Mouse (Mus musculus) heart, embryonic 11.5 days (tissue): ENCODE measurements around the gene Pde4b. TPM values are rescaled to one million over a fixed set of nuclear protein-coding genes. Genes with fewer than 3 reads are reported as not detected.

Source experiments
- ATAC-seq: fragments of 200-750 bp; cut with Nextera tagmentation; replicated peaks from 2 replicates; pipeline ENCODE4 v1.8.0; 2017; ENCODE audit warnings: moderate library complexity; ENCODE audit not compliant: insufficient number of reproducible peaks, low FRiP score, low TSS enrichment
- H3K27ac ChIP-seq: fragments of 300-500 bp; sonication (generic); 2 replicates; pipeline ENCODE4 v1.5.1; 2014; ENCODE audit warnings: mild to moderate bottlenecking, low read depth, low read length
- H3K27me3 ChIP-seq: fragments of 300-500 bp; sonication (generic); 2 replicates; pipeline ENCODE4 v1.6.1; 2014; ENCODE audit warnings: mild to moderate bottlenecking, low read length, mixed read lengths; ENCODE audit not compliant: control insufficient read depth, insufficient read depth
- H3K36me3 ChIP-seq: fragments of 300-500 bp; sonication (generic); 2 replicates; pipeline ENCODE4 v1.6.1; 2014; ENCODE audit warnings: mild to moderate bottlenecking, low read length, moderate library complexity, mixed read lengths; ENCODE audit not compliant: control insufficient read depth, insufficient read depth
- H3K4me1 ChIP-seq: fragments of 300-500 bp; sonication (generic); 2 replicates; pipeline ENCODE4 v1.6.1; 2014; ENCODE audit warnings: low read length; ENCODE audit not compliant: control insufficient read depth, insufficient read depth
- H3K4me2 ChIP-seq: fragments of 300-500 bp; sonication (generic); 2 replicates; pipeline ENCODE4 v1.6.1; 2014; ENCODE audit warnings: mild to moderate bottlenecking, moderate library complexity
- H3K4me3 ChIP-seq: fragments of 300-500 bp; sonication (generic); 2 replicates; pipeline ENCODE4 v1.5.1; 2014; ENCODE audit warnings: low read depth, low read length
- H3K9ac ChIP-seq: fragments of 300-500 bp; sonication (generic); 2 replicates; pipeline ENCODE4 v1.6.1; 2014; ENCODE audit warnings: mild to moderate bottlenecking, low read depth, low read length, moderate library complexity
- H3K9me3 ChIP-seq: fragments of 300-500 bp; sonication (generic); replicated peaks from 2 replicates; pipeline ENCODE4 v1.6.1; 2016; ENCODE audit warnings: low read length; ENCODE audit not compliant: control insufficient read depth
- WGBS: fragments of 180-500 bp; shearing (Covaris S2); extraction: QIAGEN DNeasy Blood & Tissue Kit; methylation state at CpG from one replicate; pipeline ENCODE4 v1.1.7; 2014; ENCODE audit not compliant: insufficient replicate concordance; 5-methylcytosine and 5-hydroxymethylcytosine counted together
- polyA plus RNA-seq: library from polyadenylated mRNA; unstranded; fragments of >200 nt; fragmentation: Nextera tagmentation; extraction: Ambion mirVana; gene quantifications from 2 replicates; pipeline ENCODE4 v1.2.1, GENCODE M21; 2014

The Pde4b gene
- polyA plus RNA-seq, 1 experiment from 2014 or later, result 23.9 TPM

DNA sequence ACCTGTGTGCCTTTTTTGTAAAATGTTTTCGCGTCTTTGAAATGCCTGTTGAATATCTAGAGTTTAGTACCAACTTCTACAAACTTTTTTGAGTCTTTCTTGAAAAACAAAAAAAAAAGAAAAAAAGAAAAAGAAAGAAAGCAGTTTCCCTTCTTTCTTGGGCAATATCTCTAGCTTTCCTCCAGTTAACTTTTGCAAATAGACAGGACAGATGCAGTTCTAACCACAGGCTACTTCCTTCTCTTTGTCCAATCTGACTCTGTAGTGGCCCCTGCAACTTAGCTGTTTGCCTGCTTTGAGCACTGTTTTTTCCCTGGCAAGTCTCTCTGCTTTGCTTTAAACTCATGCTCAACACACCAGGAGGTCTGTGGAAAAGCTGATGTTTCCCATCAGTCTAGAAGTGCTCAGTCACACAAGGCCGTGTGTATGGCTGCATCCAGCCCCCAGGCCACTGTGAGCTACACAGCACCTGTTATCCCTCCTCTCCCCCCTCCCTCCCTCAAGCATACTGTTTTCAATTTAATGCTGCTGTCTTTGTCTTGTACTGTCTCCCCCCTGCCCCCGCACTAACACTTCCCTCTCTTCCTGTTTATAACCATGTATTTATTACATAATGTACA lies 518.5 kb downstream of the Pde4b start:
- Histone ChIP-seq H3K4me2 (no peak overlapping the region), H3K27ac (no peak overlapping the region), H3K9me3 (no peaks in the 10 kb centered on the region), H3K27me3 (no peaks in the 10 kb centered on the region), H3K9ac (no peak overlapping the region), H3K36me3 (peaks cover 8% of the 10 kb centered on the region), H3K4me1 (no peaks in the 10 kb centered on the region), H3K4me3 (no peak overlapping the region)
- WGBS, result 85% methylated on average over 4 of the region's 4 CpGs
- ATAC-seq, result no peak

DNA sequence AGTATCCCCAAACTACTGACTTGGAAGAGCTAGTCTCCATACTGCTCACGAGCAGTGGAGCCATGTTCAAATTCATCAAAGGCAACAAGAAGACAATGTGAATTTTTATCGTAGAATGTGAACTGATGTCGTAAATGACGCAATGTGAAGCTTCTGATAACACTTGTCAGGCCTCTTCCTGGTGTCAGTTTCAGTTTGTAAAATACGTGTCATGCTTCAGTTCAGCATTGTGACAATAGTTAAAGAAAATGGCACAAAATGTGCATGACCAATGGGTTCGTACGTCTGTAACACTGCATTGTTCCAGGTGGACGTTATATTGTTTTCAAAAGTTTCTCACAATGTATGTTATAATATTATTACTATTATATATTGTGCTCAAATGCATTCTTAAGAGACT lies 519.5 kb downstream of the Pde4b start:
- H3K4me3 ChIP-seq, result no peak overlapping the region
- WGBS, result 81% methylated on average over 8 of the region's 8 CpGs
- H3K27me3 ChIP-seq, result no peaks in the 10 kb centered on the region
- ATAC-seq, result no peak
- no peaks in the 10 kb centered on the region for H3K4me1 ChIP-seq
- H3K27ac ChIP-seq, result no peak overlapping the region
- no peak overlapping the region for H3K4me2 ChIP-seq
- H3K9ac ChIP-seq, result no peak overlapping the region
- peaks cover 8% of the 10 kb centered on the region for H3K36me3 ChIP-seq
- no peaks in the 10 kb centered on the region for H3K9me3 ChIP-seq

DNA sequence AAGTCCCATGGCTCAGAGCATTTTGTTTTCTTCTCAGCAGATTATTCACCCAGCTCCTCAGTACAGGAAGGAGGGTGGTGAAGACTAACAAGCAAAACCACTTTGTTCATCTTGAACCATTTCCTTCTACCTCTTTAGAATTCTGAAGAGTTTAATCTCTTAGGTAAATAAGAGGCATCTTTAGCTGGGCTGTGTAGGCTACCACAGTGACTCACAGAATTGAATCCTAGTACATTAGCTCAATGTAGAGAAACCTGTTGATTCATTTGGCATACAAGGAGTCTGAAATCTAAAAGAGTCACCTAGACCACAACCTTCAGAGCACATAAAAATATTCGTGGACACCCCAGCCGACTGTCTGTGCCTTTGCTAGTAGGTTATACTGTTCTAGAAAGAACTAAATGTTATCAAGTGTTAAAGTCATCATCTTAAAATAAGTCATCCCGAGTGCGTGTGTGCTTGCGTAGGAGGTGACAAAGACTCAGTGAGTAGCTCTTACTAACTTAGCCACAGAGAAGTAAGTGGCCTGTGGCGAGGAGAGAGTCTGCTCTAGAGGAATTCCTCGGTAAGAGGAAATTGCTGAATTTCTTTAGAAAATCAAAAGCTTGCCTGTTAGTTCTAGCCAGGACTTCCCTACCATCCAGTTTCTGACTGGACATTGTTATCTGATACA lies 520.5 kb downstream of the Pde4b start:
- no peak for ATAC-seq
- Histone ChIP-seq H3K4me2 (no peak overlapping the region), H3K36me3 (peaks cover 8% of the 10 kb centered on the region), H3K9ac (no peak overlapping the region), H3K9me3 (no peaks in the 10 kb centered on the region), H3K4me1 (no peaks in the 10 kb centered on the region), H3K4me3 (no peak overlapping the region), H3K27me3 (no peaks in the 10 kb centered on the region), H3K27ac (no peak overlapping the region)
- 79% methylated on average over 7 of the region's 7 CpGs for WGBS

DNA sequence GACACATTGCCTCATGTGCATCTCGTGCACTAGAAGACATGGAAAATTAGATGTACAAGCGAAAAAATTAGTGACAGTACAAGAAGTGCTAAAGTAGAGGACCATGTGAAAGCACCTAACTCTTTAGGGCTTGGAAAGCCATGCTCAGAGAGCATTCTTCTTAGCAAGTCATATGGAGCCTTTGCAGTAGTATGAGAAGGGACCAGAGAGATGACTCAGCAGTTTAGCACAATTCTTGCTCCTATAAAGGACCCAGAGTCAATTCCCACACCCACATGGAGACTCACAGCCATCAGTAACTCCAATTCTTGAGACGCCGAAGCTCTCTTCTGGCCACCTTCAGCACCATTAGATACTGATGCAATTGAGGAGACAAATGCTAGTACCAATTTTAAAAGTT lies 525.3 kb downstream of the Pde4b start:
- H3K4me3 ChIP-seq, result no peak overlapping the region
- no peak for ATAC-seq
- no peaks in the 10 kb centered on the region for H3K9me3 ChIP-seq
- H3K4me2 ChIP-seq, result no peak overlapping the region
- no peaks in the 10 kb centered on the region for H3K4me1 ChIP-seq
- no peaks in the 10 kb centered on the region for H3K36me3 ChIP-seq
- WGBS, result 83% methylated on average over 4 of the region's 4 CpGs
- H3K27me3 ChIP-seq, result no peaks in the 10 kb centered on the region
- H3K9ac ChIP-seq, result no peak overlapping the region
- H3K27ac ChIP-seq, result no peak overlapping the region

DNA sequence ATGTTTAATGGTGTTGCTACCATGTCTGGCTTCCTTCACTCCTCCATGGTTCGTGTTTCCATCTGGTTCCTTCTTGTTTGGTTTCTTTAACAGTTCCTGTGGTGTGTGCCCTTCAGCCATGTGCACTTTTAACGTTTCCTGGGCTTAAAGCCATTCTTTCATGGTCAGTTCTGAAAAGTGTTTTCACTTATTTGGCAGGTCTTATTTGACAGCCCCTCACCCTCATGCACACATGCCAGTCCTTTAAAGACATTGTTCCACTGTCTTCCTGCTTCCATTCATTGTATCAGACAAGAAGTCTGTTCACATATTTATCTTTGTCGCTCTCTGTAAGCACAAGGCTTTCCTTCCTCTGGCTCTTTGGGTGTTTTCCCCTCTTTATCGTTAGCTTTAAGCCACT lies 530.4 kb downstream of the Pde4b start:
- H3K4me1 ChIP-seq, result no peaks in the 10 kb centered on the region; the same call in 1 of the 2 replicates
- no peaks in the 10 kb centered on the region for H3K9me3 ChIP-seq
- no peak for ATAC-seq
- H3K4me2 ChIP-seq, result no peak overlapping the region
- no peak overlapping the region for H3K27ac ChIP-seq
- H3K4me3 ChIP-seq, result no peak overlapping the region
- no peaks in the 10 kb centered on the region for H3K27me3 ChIP-seq
- H3K9ac ChIP-seq, result no peak overlapping the region
- 66% methylated on average over 4 of the region's 4 CpGs for WGBS
- no peaks in the 10 kb centered on the region for H3K36me3 ChIP-seq

DNA sequence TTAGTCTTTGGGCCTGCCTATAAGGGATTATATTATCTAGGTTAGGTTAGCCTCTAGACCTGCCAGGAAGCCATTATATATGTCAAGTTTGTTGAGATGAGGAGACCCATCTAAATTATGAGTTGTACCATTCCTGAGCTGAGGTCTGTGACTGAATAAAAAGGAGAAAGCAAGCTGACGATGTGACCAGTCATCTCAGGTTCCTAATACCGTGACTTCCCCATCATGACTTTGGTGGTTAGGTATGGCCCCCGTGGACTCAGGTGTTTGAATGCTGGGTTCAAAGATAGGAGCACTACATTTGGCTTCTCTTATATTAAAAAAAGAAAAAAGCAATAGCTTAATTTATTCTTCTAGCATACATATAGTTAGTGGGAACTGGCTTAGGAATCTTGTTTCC lies 531.3 kb downstream of the Pde4b start:
- H3K27ac ChIP-seq, result no peak overlapping the region
- H3K9ac ChIP-seq, result no peak overlapping the region
- 74% methylated on average over 3 of the region's 3 CpGs for WGBS
- no peak overlapping the region for H3K4me2 ChIP-seq
- no peaks in the 10 kb centered on the region; the same call in 1 of the 2 replicates for H3K4me1 ChIP-seq
- no peak overlapping the region for H3K4me3 ChIP-seq
- no peak for ATAC-seq
- H3K36me3 ChIP-seq, result no peaks in the 10 kb centered on the region
- H3K9me3 ChIP-seq, result no peaks in the 10 kb centered on the region
- no peaks in the 10 kb centered on the region for H3K27me3 ChIP-seq

DNA sequence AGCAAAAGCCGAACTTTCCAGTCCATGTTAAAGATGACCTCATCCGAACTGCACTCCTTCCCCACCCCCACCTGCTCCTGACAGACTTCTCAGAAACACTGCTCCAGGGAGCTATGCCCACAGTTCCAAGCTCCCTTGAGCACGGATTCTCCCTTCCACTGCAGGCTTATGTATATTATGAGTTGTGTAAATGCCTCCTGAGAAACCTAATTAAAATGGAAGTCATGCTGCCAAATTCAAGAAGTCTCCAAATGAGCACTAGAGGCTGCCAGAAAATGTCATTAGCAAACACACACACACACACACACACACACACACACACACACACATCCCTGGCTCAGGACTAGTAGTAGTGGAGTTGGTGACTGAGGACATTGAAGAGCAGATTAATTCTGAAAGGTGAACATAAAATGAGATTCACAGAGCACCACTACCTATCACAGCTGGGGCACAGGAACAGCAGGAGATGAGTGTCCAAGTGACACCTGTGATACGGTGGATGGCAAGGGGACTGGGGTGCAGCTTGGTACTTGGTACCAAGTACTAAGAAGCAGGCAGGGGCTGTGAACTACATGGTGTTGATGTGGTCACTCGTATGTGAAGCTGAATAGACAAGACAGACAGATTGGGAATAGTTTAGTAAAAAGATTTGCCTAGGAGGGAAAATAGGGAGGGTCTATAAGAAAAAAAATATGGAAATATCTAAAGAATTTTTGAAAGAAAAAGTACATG lies 533.0 kb downstream of the Pde4b start:
- WGBS, result 52% methylated on average over 5 of the region's 5 CpGs
- H3K4me2 ChIP-seq, result no peak overlapping the region
- H3K27ac ChIP-seq, result no peak overlapping the region
- no peaks in the 10 kb centered on the region for H3K9me3 ChIP-seq
- H3K9ac ChIP-seq, result no peak overlapping the region
- H3K4me1 ChIP-seq, result no peaks in the 10 kb centered on the region; the same call in 1 of the 2 replicates
- ATAC-seq, result no peak
- no peaks in the 10 kb centered on the region for H3K36me3 ChIP-seq
- no peak overlapping the region for H3K4me3 ChIP-seq
- no peaks in the 10 kb centered on the region for H3K27me3 ChIP-seq

DNA sequence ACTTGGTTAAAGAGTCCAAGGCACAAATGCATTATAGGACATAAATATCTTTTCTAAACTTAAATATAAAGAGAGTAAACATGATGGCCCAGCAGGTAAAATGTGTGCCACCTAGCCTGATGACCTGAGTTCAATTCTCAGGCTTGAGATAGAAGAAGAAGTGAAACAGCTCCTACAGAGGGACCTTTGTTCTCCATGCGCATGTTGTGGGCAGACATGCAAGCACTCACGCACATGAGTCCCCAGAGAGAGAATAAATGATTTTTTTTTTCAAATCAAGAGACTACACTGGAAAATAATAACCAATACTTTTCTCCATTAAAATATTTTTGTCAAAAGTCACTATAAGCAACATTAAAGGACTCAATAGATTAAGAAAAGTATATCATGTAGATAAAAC lies 533.8 kb downstream of the Pde4b start:
- H3K4me3 ChIP-seq, result no peak overlapping the region
- H3K36me3 ChIP-seq, result no peaks in the 10 kb centered on the region
- no peaks in the 10 kb centered on the region for H3K27me3 ChIP-seq
- H3K9me3 ChIP-seq, result no peaks in the 10 kb centered on the region
- 82% methylated on average over 2 of the region's 2 CpGs for WGBS
- ATAC-seq, result no peak
- H3K9ac ChIP-seq, result no peak overlapping the region
- H3K4me2 ChIP-seq, result no peak overlapping the region
- H3K27ac ChIP-seq, result no peak overlapping the region
- H3K4me1 ChIP-seq, result no peaks in the 10 kb centered on the region; the same call in 1 of the 2 replicates
